Mouse (Mus musculus): ENCODE results near the gene Pard3.

GRCm38 (mm10) chr8:127049996-127050395 lies 13.7 kb upstream of the Pard3 start:
- TF ChIP-seq POLR2A (IDR thresholded peaks at IDR 0.05; ENCODE audit: insufficient read depth, low read depth, low read length) (no peak), CTCF (IDR thresholded peaks at IDR 0.05; ENCODE audit: insufficient read depth, low read depth, low read length) (no peak)
